Mouse (Mus musculus) right cerebral cortex, postnatal 4 days (tissue): ENCODE data around the gene Map3k7.
A peak's percentile ranks its signal among the peaks of the same experiment; 100 is the strongest.

ENCODE experiments used
- DNase-seq: peaks from one replicate; pipeline ENCODE4 v3.0.0-alpha.2; 2022

Gene Map3k7

GRCm38 (mm10) chr4:31963354-31964193 is at the start of gene Map3k7:
TSS of gene Map3k7 (plus strand) at chr4:31964097.
- DNase-seq = peak; percentile 94

DNA sequence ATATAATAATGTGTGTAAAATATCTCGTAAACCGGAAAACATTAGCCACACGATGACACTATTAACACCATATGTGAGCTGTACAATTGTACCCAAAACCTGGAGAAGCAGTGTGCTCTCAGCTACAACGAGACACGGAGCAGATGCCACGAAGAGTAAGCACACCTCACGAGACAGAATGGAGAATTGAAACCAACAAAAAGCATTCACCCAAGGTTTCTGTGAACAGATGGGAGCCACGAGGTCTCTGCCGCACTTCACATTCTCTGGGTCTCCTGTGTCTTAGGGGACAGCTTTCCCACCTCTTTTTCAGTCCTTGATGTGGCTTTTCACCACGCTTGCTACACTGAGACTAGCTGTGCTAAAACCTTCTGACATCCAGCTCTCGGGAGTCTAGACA is 48.8 kb upstream of the Map3k7 start:
- no peak for DNase-seq

GRCm38 (mm10) chr4:31918717-31919116 is 45.2 kb upstream of the Map3k7 start:
- DNase-seq = no peak

GRCm38 (mm10) chr4:31922215-31922614 is 41.7 kb upstream of the Map3k7 start:
- DNase-seq = no peak

- DNase-seq = no peak
These were observed 40.5 kb upstream of the Map3k7 start for GRCm38 (mm10) chr4:31923437-31923836.

DNA sequence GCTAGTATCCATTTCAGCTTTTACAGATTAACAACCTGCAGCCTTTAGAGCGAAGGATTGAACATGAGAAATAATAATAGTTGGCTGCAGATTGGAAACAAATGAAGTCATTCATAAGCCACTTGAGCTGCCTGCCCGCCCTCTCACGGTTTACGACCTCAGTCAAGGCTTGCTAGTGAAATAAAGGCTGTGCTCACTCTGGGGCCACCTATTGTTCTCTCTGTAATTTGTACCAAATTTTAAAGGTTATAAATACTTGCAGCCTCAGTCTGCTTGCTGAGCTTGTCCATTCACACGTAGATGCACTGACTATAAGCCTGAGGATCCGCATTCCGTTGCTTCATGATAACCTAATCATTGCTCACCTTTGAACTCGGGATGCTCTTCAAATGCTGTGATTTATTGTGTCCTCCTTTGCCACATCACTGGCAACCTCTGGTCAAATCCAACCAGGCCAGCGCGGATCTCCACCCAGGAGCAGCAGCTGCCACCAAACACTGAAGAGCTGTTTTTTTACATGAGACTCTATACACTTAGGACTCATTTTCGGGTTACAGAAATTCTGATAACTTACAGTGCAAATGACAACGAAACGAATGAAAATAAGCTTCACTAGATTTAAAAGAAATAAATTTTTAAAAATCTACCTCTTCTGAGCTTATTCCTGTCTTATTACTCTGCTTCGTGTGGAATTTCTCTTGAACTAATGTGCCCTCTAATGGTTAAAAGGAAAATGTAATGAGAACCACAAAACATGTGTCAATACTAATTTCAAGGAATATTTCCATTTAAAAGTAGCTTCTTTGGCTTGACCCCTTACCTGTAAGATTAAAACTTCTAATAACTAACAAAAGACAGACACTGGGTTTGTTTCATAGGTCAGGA is 39.4 kb upstream of the Map3k7 start:
- DNase-seq = no peak

- no peak for DNase-seq
These were observed 30.7 kb upstream of the Map3k7 start for GRCm38 (mm10) chr4:31933171-31933570.

DNA sequence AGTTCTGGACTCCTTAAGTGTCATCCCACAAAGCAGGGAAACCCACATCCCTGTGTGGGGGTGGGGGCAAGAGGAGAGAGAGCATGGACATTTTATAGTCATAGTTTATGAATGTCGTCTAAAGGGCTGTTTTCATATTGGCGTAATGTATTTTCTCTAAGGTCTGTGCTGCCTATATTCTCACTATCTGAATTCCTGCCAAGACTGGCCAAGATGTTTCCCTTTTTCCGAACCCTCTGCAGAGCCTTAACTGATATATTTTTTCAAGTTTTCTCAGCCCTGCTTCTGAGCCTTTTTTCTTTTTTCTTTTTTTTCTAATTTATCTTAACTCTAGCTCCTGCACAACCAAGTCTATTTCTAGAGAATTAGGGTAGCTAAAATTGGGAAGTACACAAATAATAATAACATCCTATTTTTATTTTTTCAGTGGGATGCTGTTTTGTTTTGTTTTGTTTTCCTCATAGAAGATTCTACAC is 28.0 kb upstream of the Map3k7 start:
- no peak for DNase-seq

DNA sequence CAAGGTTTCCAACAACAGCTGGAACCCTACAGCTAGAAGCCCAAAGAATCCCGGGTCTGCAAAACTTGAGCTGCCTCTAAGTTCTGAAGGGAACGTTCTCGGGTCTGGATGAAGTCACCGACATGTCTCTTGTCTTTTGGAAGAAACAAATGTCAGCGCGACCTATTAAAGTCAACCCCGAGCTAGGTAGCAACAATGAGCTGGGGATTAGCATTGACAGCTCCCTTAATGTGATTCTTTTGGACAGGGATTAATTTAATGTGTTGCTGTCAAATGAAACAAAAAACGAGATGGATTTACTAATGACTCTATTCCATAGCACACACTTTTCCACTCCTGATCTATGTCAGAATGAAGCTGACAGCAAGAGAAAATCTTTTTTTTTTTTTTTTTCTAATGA is 27.5 kb upstream of the Map3k7 start:
- DNase-seq = no peak

DNA sequence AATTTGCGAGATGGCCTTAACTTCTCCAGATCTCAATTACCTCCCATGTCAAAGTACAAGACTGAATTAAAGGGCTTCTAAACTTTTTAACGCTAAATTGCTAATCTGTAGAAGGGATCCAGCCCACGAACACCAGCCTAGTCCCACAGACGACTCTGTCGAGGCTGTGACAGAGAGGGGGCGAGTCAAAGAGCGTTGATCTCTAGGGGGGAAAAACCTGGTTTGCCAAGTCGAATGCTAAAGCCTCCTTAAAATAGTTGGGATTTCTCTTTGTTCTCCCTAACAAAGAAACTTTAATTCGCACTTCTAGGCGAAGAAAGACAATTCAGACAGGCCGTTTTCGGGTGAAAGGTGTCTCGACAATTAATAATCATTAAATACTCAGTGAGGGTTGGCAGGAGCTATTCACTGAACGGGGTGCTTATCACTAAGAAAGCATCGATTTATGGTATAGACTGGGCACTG is 27.0 kb upstream of the Map3k7 start:
- DNase-seq = no peak

DNA sequence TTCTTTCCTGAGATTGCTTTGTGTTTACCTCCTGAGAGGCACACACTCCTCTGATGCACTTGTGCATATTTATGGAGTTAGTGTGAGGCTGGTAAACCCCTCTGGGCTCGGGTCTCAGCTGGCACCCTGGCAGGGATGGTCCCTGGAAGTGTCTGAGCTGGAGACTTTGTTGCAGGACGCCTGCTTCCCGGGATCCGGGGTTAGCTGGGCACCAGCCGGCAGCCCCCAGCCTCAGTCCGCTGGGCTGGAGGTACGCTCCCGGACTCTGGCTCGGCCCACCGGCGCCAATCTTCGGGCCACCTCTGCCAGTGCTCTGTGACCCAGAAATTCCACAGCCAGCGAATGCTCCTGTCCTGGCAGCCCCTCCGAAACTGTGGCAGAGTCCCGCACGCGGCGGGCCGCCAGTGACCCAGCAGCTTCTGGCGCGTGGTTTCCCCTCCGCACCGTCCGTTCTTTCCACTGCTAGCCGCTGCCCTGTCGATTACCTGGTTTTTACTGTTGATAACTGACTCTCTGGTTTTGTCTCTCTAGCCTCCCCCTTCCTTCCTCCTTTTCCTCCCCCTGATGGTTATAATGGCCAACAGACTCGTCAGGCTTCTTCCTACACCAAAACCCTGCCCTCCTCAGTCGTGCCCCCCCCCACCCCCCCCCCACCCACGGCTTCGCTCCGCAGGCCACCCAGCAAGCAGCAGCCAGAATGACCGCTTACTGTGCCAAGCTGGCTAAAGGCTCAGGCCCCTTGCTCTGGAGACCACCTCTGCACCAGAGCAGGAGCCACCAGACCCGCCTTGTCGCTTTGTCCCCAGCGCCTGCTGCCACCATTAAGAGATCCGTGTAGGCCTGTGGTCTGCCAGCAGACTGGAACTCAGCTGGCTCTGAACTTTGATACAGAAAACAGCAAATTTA is 26.3 kb upstream of the Map3k7 start:
- peak; percentile 38 for DNase-seq

- DNase-seq = no peak
These were observed 25.3 kb upstream of the Map3k7 start for GRCm38 (mm10) chr4:31938416-31939106.

- no peak for DNase-seq
These were observed 22.3 kb upstream of the Map3k7 start for GRCm38 (mm10) chr4:31941616-31942015.

DNA sequence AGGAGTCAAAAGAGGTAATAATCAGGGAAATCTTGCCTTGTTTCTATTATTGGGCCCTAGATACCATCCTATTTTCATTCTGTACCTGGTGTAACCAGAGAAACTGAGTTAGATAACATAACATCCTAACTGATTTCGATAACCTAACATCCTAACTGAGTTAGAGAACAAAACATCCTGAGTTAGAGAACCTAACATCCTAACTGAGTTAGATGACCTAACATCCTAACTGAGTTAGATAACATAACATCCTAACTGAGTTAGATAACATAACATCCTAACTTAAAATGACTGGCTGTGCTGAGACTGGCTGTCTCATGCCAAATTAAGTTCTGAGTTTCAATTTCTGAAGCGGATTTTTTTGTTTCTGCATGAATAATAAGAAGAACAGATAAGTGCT is 20.9 kb upstream of the Map3k7 start:
- no peak for DNase-seq

DNA sequence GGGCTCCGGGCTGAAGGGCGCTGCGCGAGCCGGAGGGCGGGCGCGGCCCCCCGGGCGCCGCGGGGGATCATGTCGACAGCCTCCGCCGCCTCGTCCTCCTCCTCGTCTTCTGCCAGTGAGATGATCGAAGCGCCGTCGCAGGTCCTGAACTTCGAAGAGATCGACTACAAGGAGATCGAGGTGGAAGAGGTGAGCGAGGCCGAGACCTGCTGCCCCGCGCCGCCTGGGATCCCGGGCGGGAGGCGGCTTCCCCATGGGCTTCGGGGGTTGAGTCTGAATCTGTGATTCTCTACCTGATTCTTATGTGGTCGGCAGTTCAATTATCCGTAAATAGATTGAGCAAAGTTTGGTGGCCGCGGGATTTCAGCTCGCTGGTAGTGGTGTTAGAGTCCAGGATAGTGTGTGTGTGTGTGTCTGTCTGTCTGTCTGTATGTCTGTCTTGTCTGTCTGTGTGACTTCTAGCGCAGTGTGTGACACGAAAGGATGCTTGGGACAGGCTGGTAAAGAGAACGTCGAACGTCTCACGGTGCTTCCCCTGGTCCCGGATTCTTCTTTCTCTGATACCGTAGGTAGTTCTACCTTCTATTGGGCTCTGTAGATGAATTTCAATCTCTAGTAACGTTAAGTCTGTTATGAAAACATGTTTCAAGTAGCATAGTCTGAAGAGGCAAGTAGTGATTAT is 438 bp downstream of the Map3k7 start:
- DNase-seq = no peak

DNA sequence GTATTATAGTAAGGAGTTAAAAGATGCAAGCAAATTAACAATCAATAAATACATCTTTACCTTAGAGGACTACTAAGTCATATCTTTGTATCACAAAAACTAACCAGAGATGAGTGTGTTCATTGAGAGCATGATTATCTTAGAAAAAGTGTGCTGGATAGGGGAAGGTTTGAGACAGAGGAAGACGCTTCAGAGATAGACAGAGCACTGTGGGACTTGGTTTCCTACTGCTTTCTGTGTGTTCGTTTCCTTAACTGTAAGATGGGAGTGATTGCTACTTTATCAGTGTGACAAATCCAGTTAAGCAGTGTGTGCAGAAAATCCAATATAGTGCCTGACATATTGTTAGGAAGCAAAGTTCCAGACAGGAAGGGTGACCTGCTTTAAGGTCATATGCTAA is 1.3 kb downstream of the Map3k7 start:
- DNase-seq = no peak

DNA sequence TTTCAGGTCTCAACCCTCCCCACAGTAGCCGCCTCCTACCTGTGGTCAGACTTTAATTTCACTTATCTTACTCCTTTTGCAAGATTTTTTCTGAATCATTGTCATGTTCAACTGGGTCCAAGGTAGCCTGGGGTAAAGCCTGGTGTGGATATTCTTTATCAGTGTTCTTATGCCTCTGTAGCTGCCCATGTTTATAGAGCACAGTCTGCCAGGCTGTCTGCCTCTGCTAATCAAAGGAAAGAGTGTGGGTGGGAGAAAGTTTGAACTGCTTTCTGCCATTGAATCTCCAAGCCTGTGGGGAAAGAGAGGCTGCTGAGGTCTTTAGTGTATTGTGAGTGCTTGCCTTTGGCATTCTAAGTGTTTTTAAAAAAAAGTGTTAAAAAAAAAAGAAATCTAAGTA is 7.5 kb downstream of the Map3k7 start:
- DNase-seq = no peak

DNA sequence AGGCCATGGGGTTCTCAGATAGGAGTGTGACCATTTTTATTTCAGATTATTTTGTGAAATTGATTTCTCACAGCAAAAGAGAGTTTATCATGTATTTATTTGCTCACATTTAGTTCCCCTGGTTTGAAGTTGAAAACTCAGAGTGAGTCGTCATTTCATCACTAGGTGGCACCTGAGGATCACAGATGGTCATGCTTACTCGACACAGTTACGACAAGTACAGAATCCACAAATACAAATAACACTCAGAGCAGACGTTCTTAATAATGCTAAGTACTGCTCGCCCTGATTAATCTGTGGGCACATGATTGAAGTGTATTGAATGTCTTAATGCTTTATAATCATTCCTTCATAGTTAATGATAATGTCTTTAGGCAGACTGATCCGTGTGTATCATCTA is 8.3 kb downstream of the Map3k7 start:
- no peak for DNase-seq

GRCm38 (mm10) chr4:31975260-31975950 is 11.5 kb downstream of the Map3k7 start:
- DNase-seq = no peak

GRCm38 (mm10) chr4:31981863-31982262 is 18.0 kb downstream of the Map3k7 start:
- DNase-seq = no peak

DNA sequence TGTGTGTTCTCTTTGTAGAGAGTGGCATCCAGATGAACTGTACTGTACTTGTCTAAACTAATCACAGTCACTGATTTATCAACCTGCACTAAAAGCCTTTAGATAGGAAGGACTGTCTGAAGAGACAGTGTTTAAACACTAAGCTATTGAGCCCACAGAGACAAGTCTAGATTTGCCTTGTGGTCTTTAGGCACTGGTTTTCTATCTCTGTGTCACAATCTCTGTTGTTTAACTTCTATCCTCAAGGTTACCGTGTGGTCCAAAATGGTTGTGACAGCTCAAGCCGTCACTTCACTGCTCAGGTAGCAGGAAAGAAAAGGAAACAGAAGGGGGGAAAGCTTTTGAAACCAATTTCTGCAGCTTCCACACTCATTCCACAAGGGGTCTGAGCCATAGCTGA is 29.5 kb downstream of the Map3k7 start:
- DNase-seq = no peak
